Mouse (Mus musculus): ENCODE data around the gene Il18bp. TPM values are rescaled to one million over a fixed set of nuclear protein-coding genes. Genes with fewer than 3 reads are reported as not detected.

Gene Il18bp
- total and polyA plus RNA-seq, 3 experiments, result 1.0 to 1.8 TPM; not detected in 1

DNA sequence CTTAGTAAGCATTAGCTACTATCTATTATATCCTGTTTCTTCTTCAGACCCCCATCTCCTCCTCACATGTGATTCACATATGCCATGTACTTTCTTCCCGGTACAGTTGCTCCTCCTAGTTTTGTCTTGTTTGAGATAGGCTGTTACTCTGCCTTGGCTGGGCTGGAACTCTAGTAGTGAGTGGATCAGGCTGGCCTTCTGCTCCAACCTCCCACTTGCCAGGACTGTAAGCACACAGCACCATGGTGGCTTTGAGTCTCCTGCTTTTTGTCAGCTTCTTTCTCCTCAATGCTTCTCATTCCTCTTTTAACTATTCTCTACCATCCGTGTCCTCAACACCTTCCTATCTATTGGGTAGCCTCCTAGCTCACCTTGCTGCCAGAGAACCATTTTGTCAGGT is 49.7 kb downstream of the Il18bp start:
- Histone ChIP-seq H3K27ac (ENCODE audit: control insufficient read depth, low read depth, low read length) (no peak overlapping the region), H3K27me3 (ENCODE audit: control insufficient read depth in 1 of 2, insufficient read depth in 2 of 2, low read length in 2 of 2) (no peaks in the 10 kb centered on the region), H3K4me1 (ENCODE audit: control insufficient read depth in 1 of 2, insufficient read depth in 2 of 2, low read length in 2 of 2) (peaks cover 17 to 19% of the 10 kb centered on the region in 2 experiments; a peak in 3 of 4 replicates), H3K4me3 (ENCODE audit: control insufficient read depth in 1 of 2, insufficient read depth in 1 of 2, low read depth in 2 of 2, low read length in 2 of 2) (no peak overlapping the region), H3K9me3 (replicated peaks; ENCODE audit: insufficient read depth, low read length) (no peaks in the 10 kb centered on the region), H3K36me3 (ENCODE audit: control insufficient read depth in 1 of 2, insufficient read depth in 2 of 2, low read length in 2 of 2) (peaks cover 0 to 31% of the 10 kb centered on the region in 2 experiments; a peak in 3 of 4 replicates), H3K79me2 (ENCODE audit: control insufficient read depth, insufficient read depth, low read length, poor library complexity) (peaks cover 39% of the 10 kb centered on the region), H3K9ac (ENCODE audit: control insufficient read depth, low read depth, low read length, poor library complexity, severe bottlenecking) (no peak overlapping the region)
- TF ChIP-seq CTCF (IDR thresholded peaks at IDR 0.05 in 2 of 3, conservative IDR thresholded peaks at IDR 0.05 in 1 of 3; ENCODE audit: control insufficient read depth in 1 of 3, insufficient read depth in 1 of 3, low read depth in 2 of 3, low read length in 3 of 3, poor library complexity in 1 of 3, severe bottlenecking in 1 of 3) (no peak), UBTF (IDR thresholded peaks at IDR 0.05; ENCODE audit: borderline replicate concordance, insufficient read depth, low read depth, low read length) (no peak), POLR2AphosphoS5 (IDR thresholded peaks at IDR 0.05; ENCODE audit: borderline replicate concordance, low read depth, low read length) (no peak), POLR2AphosphoS2 (IDR thresholded peaks at IDR 0.05; ENCODE audit: low read length) (no peak), GABPA (IDR thresholded peaks at IDR 0.05; ENCODE audit: low read depth, low read length) (no peak), E2F4 (IDR thresholded peaks at IDR 0.05; ENCODE audit: borderline replicate concordance, low read depth, low read length) (no peak), NRF1 (IDR thresholded peaks at IDR 0.05; ENCODE audit: insufficient read depth, low read depth, low read length, poor library complexity, severe bottlenecking) (no peak), MAZ (IDR thresholded peaks at IDR 0.05; ENCODE audit: low read depth, low read length) (no peak), ZC3H11A (IDR thresholded peaks at IDR 0.05; ENCODE audit: low read depth, low read length) (no peak), MYC (IDR thresholded peaks at IDR 0.05; ENCODE audit: low read depth, low read length) (no peak), MXI1 (IDR thresholded peaks at IDR 0.05; ENCODE audit: low read depth, low read length) (no peak), TAL1 (IDR thresholded peaks at IDR 0.05; ENCODE audit: low read length) (no peak), BHLHE40 (IDR thresholded peaks at IDR 0.05; ENCODE audit: borderline replicate concordance, low read depth, low read length) (no peak), POLR2A (IDR thresholded peaks at IDR 0.05; ENCODE audit: control insufficient read depth in 1 of 2, insufficient read depth in 1 of 2, low read depth in 1 of 2, low read length in 2 of 2, poor library complexity in 1 of 2) (no peak), KAT2A (conservative IDR thresholded peaks at IDR 0.05; ENCODE audit: low read depth, low read length) (no peak)
- no peak for DNase-seq (ENCODE audit: low read depth, low spot score)

DNA sequence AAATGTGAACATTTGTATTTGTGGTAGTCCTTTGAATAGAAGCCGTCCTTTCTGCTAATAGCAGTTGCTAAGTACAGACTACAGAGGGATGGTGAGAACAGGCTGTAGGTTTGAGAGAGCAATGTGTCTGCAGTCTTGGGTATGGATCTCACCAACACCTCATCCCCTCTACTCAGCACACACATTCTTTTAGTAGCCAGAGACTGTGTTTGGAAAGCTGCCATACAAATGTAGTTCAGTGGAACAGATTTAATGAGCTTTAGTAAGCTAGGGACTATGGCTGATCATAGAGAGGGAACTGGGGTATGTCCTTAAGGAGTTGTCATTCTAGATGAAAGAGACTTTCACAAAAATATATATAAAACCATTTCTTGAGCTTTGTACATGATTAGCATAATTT is 51.2 kb downstream of the Il18bp start:
- Histone ChIP-seq H3K27me3 (ENCODE audit: control insufficient read depth in 1 of 2, insufficient read depth in 2 of 2, low read length in 2 of 2) (no peaks in the 10 kb centered on the region), H3K27ac (ENCODE audit: control insufficient read depth, low read depth, low read length) (no peak overlapping the region), H3K4me1 (ENCODE audit: control insufficient read depth in 1 of 2, insufficient read depth in 2 of 2, low read length in 2 of 2) (peaks cover 18 to 19% of the 10 kb centered on the region in 2 experiments; a peak in 3 of 4 replicates), H3K79me2 (ENCODE audit: control insufficient read depth, insufficient read depth, low read length, poor library complexity) (peaks cover 30% of the 10 kb centered on the region), H3K4me3 (ENCODE audit: control insufficient read depth in 1 of 2, insufficient read depth in 1 of 2, low read depth in 2 of 2, low read length in 2 of 2) (no peak overlapping the region), H3K36me3 (ENCODE audit: control insufficient read depth in 1 of 2, insufficient read depth in 2 of 2, low read length in 2 of 2) (peaks cover 0 to 35% of the 10 kb centered on the region in 2 experiments; a peak in 2 of 4 replicates), H3K9me3 (replicated peaks; ENCODE audit: insufficient read depth, low read length) (no peaks in the 10 kb centered on the region), H3K9ac (ENCODE audit: control insufficient read depth, low read depth, low read length, poor library complexity, severe bottlenecking) (no peak overlapping the region)
- no peak for DNase-seq (ENCODE audit: low read depth, low spot score)
- TF ChIP-seq SMC3 (IDR thresholded peaks at IDR 0.05; ENCODE audit: low read depth, low read length), result no peak
- TF ChIP-seq CTCF (IDR thresholded peaks at IDR 0.05 in 2 of 3, conservative IDR thresholded peaks at IDR 0.05 in 1 of 3; ENCODE audit: control insufficient read depth in 1 of 3, insufficient read depth in 1 of 3, low read depth in 2 of 3, low read length in 3 of 3, poor library complexity in 1 of 3, severe bottlenecking in 1 of 3), result no peak
- no peak for TF ChIP-seq SIN3A (IDR thresholded peaks at IDR 0.05; ENCODE audit: low read length)
- no peak for TF ChIP-seq CHD1 (IDR thresholded peaks at IDR 0.05; ENCODE audit: low read depth, low read length)
- no peak for TF ChIP-seq BHLHE40 (IDR thresholded peaks at IDR 0.05; ENCODE audit: borderline replicate concordance, low read depth, low read length)
- TF ChIP-seq JUND (IDR thresholded peaks at IDR 0.05; ENCODE audit: low read depth, low read length), result no peak
- TF ChIP-seq TBP (IDR thresholded peaks at IDR 0.05; ENCODE audit: low read depth, low read length), result no peak
- no peak for TF ChIP-seq MXI1 (IDR thresholded peaks at IDR 0.05; ENCODE audit: low read depth, low read length)
- no peak for TF ChIP-seq POLR2A (IDR thresholded peaks at IDR 0.05; ENCODE audit: control insufficient read depth in 1 of 2, insufficient read depth in 1 of 2, low read depth in 1 of 2, low read length in 2 of 2, poor library complexity in 1 of 2)
- no peak for TF ChIP-seq GATA1 (IDR thresholded peaks at IDR 0.05; ENCODE audit: low read depth, low read length)
- no peak for TF ChIP-seq ELF1 (IDR thresholded peaks at IDR 0.05; ENCODE audit: low read depth, low read length)
- no peak for TF ChIP-seq HCFC1 (IDR thresholded peaks at IDR 0.05; ENCODE audit: low read depth, low read length)
- TF ChIP-seq EP300 (IDR thresholded peaks at IDR 0.05; ENCODE audit: low read depth in 1 of 2, low read length in 2 of 2), result no peak
- no peak for TF ChIP-seq ETS1 (IDR thresholded peaks at IDR 0.05; ENCODE audit: low read depth, low read length)
- no peak for TF ChIP-seq TCF12 (IDR thresholded peaks at IDR 0.05; ENCODE audit: low read depth, low read length)
- no peak for TF ChIP-seq MYC (IDR thresholded peaks at IDR 0.05; ENCODE audit: low read depth, low read length)
- TF ChIP-seq E2F4 (IDR thresholded peaks at IDR 0.05; ENCODE audit: borderline replicate concordance, low read depth, low read length), result no peak
